Mouse (Mus musculus) thymus, postnatal 4 days (tissue): ENCODE measurements around the gene Amz1.

Experiments used
- DNase-seq: peaks from one replicate; pipeline ENCODE4 v3.0.0; 2021

The Amz1 gene

GRCm38 (mm10) chr5:140806939-140807338 lies 83.0 kb downstream of the Amz1 start:
- DNase-seq = no peak
